Mouse (Mus musculus) testis, adult 2 months (tissue): Measurements from ENCODE around the gene Elovl5.

Source experiments
- CTCF ChIP-seq: fragments of 200-500 bp; IDR thresholded peaks from 2 replicates; pipeline ENCODE4 v1.5.1; 2012; ENCODE audit warnings: low read depth, mild to moderate bottlenecking, inconsistent platforms, low read length, moderate library complexity; ENCODE audit not compliant: control insufficient read depth, insufficient read depth, insufficient replicate concordance
- POLR2A ChIP-seq: fragments of 200-500 bp; IDR thresholded peaks from 2 replicates; pipeline ENCODE4 v1.6.1; 2012; ENCODE audit warnings: low read depth, mild to moderate bottlenecking, inconsistent platforms, low read length, moderate library complexity; ENCODE audit not compliant: control insufficient read depth

DNA sequence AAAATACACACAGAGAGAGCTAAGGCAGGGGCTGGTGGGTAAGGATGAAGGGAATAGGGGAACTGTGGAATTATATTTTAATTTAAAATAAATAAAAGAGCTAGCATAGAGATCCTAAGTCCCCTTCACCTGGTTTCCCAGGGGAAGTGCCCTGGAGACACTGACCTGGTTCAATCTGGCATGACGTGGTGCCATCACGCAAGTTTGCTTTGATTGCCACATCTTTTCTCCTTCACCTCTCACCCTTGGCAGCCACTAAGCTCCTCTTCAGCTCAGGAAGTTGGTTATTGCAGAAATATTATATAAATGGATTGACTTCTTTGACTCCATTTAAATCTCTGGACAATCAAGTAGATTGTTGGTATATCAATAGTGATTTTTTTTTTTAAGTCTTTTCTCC lies 26.2 kb downstream of the Elovl5 start:
- TF ChIP-seq CTCF (no peak), POLR2A (no peak)
